Mouse (Mus musculus): ENCODE data around the gene Mcf2. TPM values are rescaled to one million over a fixed set of nuclear protein-coding genes. Genes with fewer than 3 reads are reported as not detected.

Mcf2 gene
- 0.26 and 0.49 TPM in 2 replicates for polyA plus RNA-seq (2016; fragmentation: Nextera tagmentation; extraction: Ambion mirVana)

DNA sequence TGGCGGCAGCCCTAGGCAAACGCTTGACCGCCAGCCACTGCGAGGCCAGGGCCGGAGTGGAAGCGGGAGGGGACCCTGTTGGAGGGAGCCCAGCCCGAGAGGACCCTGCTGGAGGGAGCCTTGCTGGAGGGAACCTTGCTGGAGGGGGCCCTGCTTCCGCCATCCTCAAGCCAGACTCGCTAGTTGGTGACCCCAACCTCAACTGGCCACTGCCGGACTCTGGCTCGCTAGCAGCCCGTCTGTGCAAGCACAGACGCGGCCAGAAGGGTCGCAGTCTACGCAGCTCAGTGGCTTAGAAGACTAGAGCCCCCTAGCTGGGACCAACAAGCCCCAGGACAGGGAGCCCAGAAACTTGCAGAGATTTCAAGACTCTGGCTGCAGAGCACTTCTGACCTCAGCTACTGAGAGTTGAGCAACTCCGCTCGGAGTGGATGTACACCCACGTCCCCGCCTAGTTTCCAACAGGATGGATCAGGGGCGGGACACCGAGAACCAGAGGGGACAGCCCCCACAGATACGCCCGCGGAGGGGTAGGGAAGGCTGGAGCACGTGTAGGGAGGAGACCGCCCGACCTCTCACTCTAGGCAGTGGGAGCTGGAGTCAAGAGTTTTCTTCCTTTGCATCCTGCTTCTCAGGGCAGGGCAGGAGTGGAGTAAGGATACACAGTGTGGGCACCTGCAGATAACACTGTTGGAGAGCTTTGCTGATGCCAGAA is at the start of gene Mcf2:
Gene Mcf2, minus strand, starts transcription at position 346 of the 715 bp plus-strand sequence.
- Histone ChIP-seq H3K9me3 (no peaks in the 10 kb centered on the region), H3K4me1 (replicated peaks) (peaks cover 11% of the 10 kb centered on the region), H3K36me3 (no peaks in the 10 kb centered on the region), H3K27me3 (ENCODE audit: insufficient read depth, poor library complexity, severe bottlenecking) (peaks cover 17% of the 10 kb centered on the region), H3K27ac (peak within 1 kb of the TSS; percentile 56; the same call in 1 of the 2 replicates), H3K4me3 (peak within 1 kb of the TSS; percentile 54)
- DNase-seq (ENCODE audit: low spot score): peak; percentile 52
- WGBS: 19% methylated on average over 28 of the region's 28 CpGs

DNA sequence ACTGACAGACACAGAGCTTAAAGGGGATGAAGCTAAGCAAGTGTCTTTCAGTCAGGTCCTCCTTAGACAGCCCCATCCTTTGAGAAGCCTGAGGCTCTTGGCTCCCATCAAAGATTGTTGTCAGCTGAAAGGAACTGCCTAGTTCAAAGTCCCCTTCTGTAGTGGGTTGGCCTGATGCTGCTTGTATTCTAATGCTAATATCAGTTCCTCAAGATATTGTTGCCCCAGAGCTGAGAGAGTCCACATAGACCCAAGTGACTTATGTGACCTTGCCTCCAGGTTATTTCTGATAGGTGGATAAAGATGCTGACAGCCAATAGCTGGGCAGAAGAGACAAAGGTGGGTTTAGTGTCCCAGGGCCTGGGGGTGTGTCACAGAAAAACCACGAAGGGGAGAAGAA is 8.8 kb upstream of the Mcf2 start:
- DNase-seq (ENCODE audit: low spot score): no peak
- no peaks in the 10 kb centered on the region for H3K9me3 ChIP-seq
- 19% methylated on average over 1 of the region's 1 CpGs for WGBS
- H3K36me3 ChIP-seq: no peaks in the 10 kb centered on the region
- no peaks in the 10 kb centered on the region for H3K4me1 ChIP-seq (replicated peaks)
- no peak overlapping the region for H3K27ac ChIP-seq
- H3K27me3 ChIP-seq (ENCODE audit: insufficient read depth, poor library complexity, severe bottlenecking): no peaks in the 10 kb centered on the region
- H3K4me3 ChIP-seq: no peak overlapping the region

DNA sequence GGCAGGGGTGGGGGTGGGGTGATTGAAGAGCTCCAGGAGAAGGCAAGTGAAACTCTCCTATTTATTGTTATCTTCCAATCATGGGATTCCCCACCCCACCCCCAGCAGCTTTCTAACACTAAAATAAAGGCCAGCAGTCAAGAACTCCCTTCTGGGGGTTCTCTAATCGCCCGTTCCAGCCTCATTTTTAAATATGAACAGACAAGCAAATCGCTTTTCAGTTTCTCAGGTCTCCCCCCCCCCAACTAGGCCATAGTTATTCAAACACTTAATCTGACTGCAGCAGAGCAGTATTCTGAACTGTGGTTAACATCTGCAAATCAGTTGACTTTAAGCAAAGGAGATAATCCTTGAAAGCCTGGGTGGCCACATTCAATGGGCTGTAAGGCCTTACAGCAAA is 3.7 kb upstream of the Mcf2 start:
- Histone ChIP-seq H3K27ac (no peak overlapping the region), H3K27me3 (ENCODE audit: insufficient read depth, poor library complexity, severe bottlenecking) (peaks cover 14% of the 10 kb centered on the region), H3K36me3 (no peaks in the 10 kb centered on the region), H3K4me1 (replicated peaks) (peaks cover 11% of the 10 kb centered on the region), H3K4me3 (no peak overlapping the region), H3K9me3 (no peaks in the 10 kb centered on the region)
- 52% methylated on average over 3 of the region's 3 CpGs for WGBS
- DNase-seq (ENCODE audit: low spot score): no peak

DNA sequence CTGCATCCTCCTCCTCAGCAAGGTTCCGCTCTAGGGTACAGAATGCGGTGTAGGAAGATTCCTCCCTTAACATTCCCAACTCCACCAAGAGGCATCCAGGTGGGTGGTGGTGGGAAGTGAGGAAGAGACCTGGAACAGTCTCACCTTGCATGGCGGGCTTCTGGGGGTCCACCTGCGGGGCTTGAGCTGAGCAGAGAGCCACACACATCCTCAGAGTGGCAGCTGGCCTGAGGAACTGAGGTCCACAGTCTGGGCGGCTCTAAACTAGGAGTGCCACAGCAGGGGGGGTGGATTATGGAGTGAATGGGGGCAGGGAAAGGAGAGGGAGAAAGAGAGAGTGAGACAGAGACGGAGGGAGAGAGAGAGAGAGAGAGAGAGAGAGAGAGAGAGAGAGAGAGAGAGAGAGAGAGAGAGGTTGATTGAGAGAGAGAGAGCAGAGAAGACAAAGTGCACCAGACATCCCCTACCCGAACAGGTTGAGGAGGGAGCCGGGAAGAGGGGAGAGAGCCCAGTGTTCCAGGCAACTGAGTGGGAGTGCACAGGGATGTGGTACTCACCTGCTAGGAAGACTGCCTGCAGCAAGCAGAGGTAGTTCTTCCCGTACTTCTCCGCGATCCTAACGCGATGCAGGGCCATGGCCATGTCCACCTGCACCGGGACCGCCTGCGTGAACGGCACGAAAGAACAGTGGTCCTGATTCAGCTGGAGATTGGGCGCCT is 705 bp downstream of the Mcf2 start:
- peak overlapping the region; percentile 56; the same call in 1 of the 2 replicates for H3K27ac ChIP-seq

DNA sequence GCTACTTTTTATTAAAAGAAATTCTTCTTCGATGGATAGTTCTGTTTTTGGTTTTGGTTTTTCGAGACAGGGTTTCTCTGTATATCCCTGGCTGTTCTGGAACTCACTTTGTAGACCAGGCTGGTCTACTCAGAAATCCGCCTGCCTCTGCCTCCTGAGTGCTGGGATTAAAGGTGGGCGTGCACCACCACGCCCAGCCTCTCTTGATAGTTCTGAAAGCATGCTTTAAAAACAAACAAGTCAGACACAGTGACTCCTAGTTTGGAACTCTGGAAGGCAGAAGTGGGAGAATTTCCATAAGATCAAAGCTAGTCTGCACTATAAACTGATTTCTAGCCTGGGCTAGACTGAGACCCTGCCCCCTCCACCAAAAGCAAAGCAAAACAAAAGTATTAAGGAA is 8.8 kb downstream of the Mcf2 start:
- Histone ChIP-seq H3K27me3 (ENCODE audit: insufficient read depth, poor library complexity, severe bottlenecking) (no peaks in the 10 kb centered on the region), H3K27ac (no peak overlapping the region), H3K36me3 (no peaks in the 10 kb centered on the region), H3K4me1 (replicated peaks) (no peaks in the 10 kb centered on the region), H3K9me3 (no peaks in the 10 kb centered on the region), H3K4me3 (no peak overlapping the region)
- WGBS: 91% methylated on average over 5 of the region's 5 CpGs
- no peak for DNase-seq (ENCODE audit: low spot score)

More for the DNA sequence above, 705 bp downstream of the Mcf2 start:
- Histone ChIP-seq H3K4me3 (peak overlapping the region; percentile 54), H3K27me3 (ENCODE audit: insufficient read depth, poor library complexity, severe bottlenecking) (peaks cover 17% of the 10 kb centered on the region), H3K9me3 (no peaks in the 10 kb centered on the region), H3K36me3 (no peaks in the 10 kb centered on the region), H3K4me1 (replicated peaks) (peaks cover 11% of the 10 kb centered on the region)
- no peak for DNase-seq (ENCODE audit: low spot score)
- 16% methylated on average over 19 of the region's 19 CpGs for WGBS

DNA sequence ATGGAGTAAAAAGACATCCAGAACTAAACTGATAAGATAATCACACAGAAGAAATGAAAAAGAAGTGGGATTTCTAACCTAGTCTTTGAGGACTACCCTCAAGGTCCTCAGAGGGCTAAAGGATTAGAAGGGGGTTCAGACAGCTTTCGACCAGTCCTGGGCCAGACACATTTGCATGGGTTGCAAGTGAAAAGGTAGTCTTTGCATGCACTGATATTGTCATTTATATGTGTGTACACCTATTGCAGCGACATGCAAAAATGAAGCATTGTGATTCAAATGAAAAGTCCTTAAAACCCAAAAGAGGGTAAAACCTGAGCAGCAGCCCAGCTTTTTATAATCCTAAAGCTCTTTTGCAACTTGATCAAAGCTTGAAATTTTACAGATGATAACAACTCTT is 9.4 kb downstream of the Mcf2 start:
- H3K36me3 ChIP-seq: no peaks in the 10 kb centered on the region
- H3K4me3 ChIP-seq: no peak overlapping the region
- H3K4me1 ChIP-seq (replicated peaks): no peaks in the 10 kb centered on the region
- no peaks in the 10 kb centered on the region for H3K27me3 ChIP-seq (ENCODE audit: insufficient read depth, poor library complexity, severe bottlenecking)
- H3K9me3 ChIP-seq: no peaks in the 10 kb centered on the region
- H3K27ac ChIP-seq: no peak overlapping the region
- no peak for DNase-seq (ENCODE audit: low spot score)
- 87% methylated on average over 2 of the region's 2 CpGs for WGBS

DNA sequence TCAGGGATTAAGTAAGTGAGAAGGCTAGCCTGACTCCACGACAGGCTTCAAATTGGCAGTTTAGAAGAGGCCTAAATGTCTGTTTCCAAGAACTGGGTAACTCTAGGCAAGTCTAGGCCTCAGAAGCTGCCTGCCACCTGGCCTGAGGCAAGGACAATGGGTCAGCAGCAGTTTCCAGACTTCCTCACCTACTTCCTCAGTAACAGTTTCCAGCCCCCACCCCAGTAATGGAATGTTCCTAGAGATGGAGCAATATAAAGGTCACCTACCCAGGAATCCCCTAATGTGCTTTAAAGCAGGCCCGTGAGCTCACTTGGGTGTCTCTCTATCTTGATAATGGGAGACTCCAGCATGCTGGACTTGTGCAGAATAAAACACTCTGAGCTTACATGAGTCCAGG is 10.1 kb downstream of the Mcf2 start:
- no peak for DNase-seq (ENCODE audit: low spot score)
- Histone ChIP-seq H3K36me3 (no peaks in the 10 kb centered on the region), H3K4me3 (no peak overlapping the region), H3K4me1 (replicated peaks) (no peaks in the 10 kb centered on the region), H3K27me3 (ENCODE audit: insufficient read depth, poor library complexity, severe bottlenecking) (no peaks in the 10 kb centered on the region), H3K27ac (no peak overlapping the region), H3K9me3 (no peaks in the 10 kb centered on the region)
- WGBS: 82% methylated on average over 2 of the region's 2 CpGs

DNA sequence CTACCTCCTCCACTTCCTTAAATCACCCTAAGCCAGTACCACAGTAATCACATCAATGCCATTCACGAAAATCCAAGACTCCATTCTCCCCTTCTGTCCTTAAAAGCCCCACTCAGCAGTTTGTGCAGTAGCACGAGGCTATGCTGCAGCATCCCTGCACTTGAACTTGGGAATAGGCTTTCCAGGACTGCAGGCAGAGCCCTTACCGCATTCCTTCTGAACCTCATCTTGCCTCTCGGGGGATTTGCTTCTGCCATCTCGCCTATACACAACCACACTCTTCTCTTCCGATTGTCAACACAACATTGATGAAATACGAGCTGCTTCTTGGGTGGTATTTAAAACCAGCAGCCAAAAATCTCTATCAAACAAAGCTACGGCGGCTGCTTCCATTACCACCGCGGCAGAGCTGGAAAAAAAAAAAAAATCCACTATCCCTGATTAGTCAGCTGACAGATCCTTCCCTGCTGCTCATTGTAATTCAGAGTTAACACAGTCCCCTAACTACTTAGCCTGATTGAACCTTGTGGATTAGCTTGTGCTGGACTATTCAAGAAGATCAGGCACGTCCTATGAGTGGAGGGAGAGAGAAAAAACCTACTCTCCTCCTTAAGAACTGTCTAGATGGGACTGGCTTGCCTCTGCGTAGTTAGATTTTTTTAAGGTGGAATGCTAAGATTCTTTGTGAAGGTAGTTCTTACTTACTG is 31.5 kb downstream of the Mcf2 start:
- Histone ChIP-seq H3K27ac (no peak overlapping the region), H3K36me3 (no peaks in the 10 kb centered on the region), H3K27me3 (ENCODE audit: insufficient read depth, poor library complexity, severe bottlenecking) (no peaks in the 10 kb centered on the region), H3K9me3 (no peaks in the 10 kb centered on the region), H3K4me1 (replicated peaks) (no peaks in the 10 kb centered on the region), H3K4me3 (peak overlapping the region; percentile 34)
- DNase-seq (ENCODE audit: low spot score): peak; percentile 10
- 26% methylated on average over 13 of the region's 13 CpGs for WGBS

DNA sequence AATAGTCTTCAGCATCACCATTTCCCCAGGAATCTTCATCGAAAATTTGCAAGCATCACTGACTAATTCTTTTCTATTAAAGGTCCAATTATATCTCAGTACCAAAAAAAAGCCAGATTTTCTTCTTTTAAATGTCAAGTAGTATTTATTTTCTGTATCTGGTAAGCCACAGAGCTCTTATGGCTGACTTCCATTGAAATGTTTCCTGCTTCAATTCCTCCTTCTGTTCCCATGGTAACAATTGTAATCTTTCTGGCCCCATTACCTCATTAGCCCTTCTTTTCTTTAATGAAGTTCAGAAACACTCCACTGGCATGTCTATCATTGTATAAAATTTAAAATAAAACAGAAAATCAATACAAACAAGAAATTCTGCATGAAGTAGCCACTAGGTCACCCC is 103.5 kb downstream of the Mcf2 start:
- DNase-seq (ENCODE audit: low spot score): no peak
- H3K4me1 ChIP-seq (replicated peaks): no peaks in the 10 kb centered on the region
- H3K27me3 ChIP-seq (ENCODE audit: insufficient read depth, poor library complexity, severe bottlenecking): no peaks in the 10 kb centered on the region
- no peak overlapping the region for H3K27ac ChIP-seq
- 81% methylated on average over 1 of the region's 1 CpGs for WGBS
- no peaks in the 10 kb centered on the region for H3K9me3 ChIP-seq
- no peak overlapping the region for H3K4me3 ChIP-seq
- no peaks in the 10 kb centered on the region for H3K36me3 ChIP-seq

DNA sequence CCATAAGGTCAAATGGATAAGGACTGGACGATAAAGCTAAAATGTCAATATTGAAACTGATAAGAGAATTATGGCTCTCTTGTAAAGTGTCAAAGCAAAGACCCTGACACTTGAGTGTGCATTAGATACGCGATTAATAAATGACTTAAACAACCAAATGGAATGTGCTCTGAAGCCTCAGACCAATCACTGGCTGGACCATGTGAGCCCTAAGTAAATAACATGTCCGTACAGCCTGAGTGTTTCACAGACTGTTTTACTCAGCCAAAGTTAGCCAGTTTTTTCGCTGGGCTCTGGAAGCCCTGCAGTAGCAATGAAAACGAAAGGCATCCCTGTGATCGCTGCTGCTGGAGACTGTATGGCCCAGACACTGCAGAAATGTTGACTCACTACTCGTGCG is 123.7 kb downstream of the Mcf2 start:
- Histone ChIP-seq H3K4me1 (replicated peaks) (no peaks in the 10 kb centered on the region), H3K9me3 (no peaks in the 10 kb centered on the region), H3K27ac (no peak overlapping the region), H3K36me3 (no peaks in the 10 kb centered on the region), H3K27me3 (ENCODE audit: insufficient read depth, poor library complexity, severe bottlenecking) (no peaks in the 10 kb centered on the region), H3K4me3 (no peak overlapping the region)
- 89% methylated on average over 9 of the region's 9 CpGs for WGBS
- no peak for DNase-seq (ENCODE audit: low spot score)

DNA sequence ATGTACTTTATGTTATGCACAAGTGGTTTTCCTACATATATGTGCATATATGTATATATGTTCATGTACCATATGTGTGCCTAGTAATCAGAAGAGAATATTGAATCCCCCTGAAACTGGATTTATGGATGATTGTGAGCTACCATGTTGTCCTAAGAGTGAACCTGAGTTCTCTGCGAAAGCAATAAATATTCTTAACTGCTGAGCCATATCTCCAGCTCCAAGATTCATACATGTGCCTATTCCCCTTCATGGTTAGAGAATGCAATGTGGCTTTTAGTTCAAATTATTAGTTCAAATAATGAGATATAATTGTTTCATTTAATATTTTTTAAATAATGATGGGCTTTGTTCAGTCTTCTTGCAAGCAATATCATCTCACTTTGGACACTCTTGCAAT is 124.1 kb downstream of the Mcf2 start:
- DNase-seq (ENCODE audit: low spot score): no peak
- no peaks in the 10 kb centered on the region for H3K36me3 ChIP-seq
- no peak overlapping the region for H3K27ac ChIP-seq
- H3K9me3 ChIP-seq: no peaks in the 10 kb centered on the region
- H3K27me3 ChIP-seq (ENCODE audit: insufficient read depth, poor library complexity, severe bottlenecking): no peaks in the 10 kb centered on the region
- 97% methylated on average over 1 of the region's 1 CpGs for WGBS
- H3K4me1 ChIP-seq (replicated peaks): no peaks in the 10 kb centered on the region
- H3K4me3 ChIP-seq: no peak overlapping the region

DNA sequence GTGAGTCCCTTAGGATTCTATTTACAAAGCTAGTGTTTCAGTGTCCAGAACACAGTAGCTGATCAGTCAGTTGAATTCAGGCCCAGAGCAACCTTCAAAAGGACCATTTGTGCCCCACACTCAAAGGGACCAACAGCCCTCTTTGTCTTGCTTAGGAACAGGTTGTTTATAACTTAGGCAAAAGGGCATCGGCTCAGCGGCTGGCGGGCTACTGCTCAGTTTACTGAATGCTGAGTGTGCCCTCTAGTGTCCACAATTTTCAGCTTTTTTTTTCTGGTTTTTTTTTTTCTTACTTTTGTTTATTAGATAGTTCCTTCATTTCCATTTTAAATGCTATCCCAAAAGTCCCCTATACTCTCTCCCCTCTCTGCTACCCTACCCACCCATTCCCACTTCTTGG is 152.2 kb downstream of the Mcf2 start:
- Histone ChIP-seq H3K27me3 (ENCODE audit: insufficient read depth, poor library complexity, severe bottlenecking) (no peaks in the 10 kb centered on the region), H3K4me3 (no peak overlapping the region), H3K36me3 (no peaks in the 10 kb centered on the region), H3K4me1 (replicated peaks) (no peaks in the 10 kb centered on the region), H3K9me3 (no peaks in the 10 kb centered on the region), H3K27ac (no peak overlapping the region)
- peak; percentile 21 for DNase-seq (ENCODE audit: low spot score)
- 18% methylated on average over 3 of the region's 3 CpGs for WGBS

DNA sequence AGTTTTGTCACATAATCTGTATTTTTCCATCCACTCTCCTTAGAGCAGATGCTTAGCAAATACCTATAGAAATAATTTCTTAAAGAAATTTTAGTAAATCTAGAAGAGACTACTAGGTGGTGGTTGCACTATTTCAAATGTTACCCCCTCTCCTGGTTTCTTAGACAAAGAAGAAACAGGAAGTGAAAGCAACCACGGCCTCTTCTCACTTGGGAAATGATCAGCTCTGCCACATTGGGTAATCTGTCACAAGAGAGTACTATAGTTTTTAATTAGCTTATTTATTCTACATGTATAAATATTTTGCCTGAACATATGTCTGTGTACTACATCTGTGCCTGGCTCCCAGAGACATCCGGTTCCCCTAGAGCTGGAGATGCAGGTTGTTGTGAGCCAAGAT is 157.3 kb downstream of the Mcf2 start:
- no peak overlapping the region for H3K4me3 ChIP-seq
- no peak overlapping the region for H3K27ac ChIP-seq
- no peak for DNase-seq (ENCODE audit: low spot score)
- no peaks in the 10 kb centered on the region for H3K36me3 ChIP-seq
- H3K9me3 ChIP-seq: no peaks in the 10 kb centered on the region
- no peaks in the 10 kb centered on the region for H3K27me3 ChIP-seq (ENCODE audit: insufficient read depth, poor library complexity, severe bottlenecking)
- no peaks in the 10 kb centered on the region for H3K4me1 ChIP-seq (replicated peaks)
- 89% methylated on average over 2 of the region's 2 CpGs for WGBS
